Mouse (Mus musculus) stomach, postnatal 0 days (tissue): ENCODE results near the gene Togaram2. TPM values are rescaled to one million over a fixed set of nuclear protein-coding genes. Genes with fewer than 3 reads are reported as not detected.
"Not testable (repeated sequence)": the region's sequence is repeated elsewhere in the genome, so short reads cannot be mapped to it uniquely, and the experiment has no call there.

Experiments
- ATAC-seq: fragments of 200-750 bp; cut with Nextera tagmentation; 2 replicates; pipeline ENCODE4 v1.8.0; 2017; ENCODE audit not compliant: low FRiP score, low TSS enrichment
- DNase-seq: peaks from one replicate; pipeline ENCODE4 v3.0.0-alpha.2; 2016; ENCODE audit warnings: low spot score
- H3K27ac ChIP-seq: fragments of 300-500 bp; sonication (generic); replicated peaks from 2 replicates; pipeline ENCODE4 v1.5.1; 2014; ENCODE audit warnings: mild to moderate bottlenecking, control low read depth
- H3K27me3 ChIP-seq: fragments of 300-500 bp; sonication (generic); 2 replicates; pipeline ENCODE4 v1.6.1; 2014; ENCODE audit warnings: low read length; ENCODE audit not compliant: control insufficient read depth, insufficient read depth
- H3K36me3 ChIP-seq: fragments of 300-500 bp; sonication (generic); 2 replicates; pipeline ENCODE4 v1.6.1; 2014; ENCODE audit warnings: low read length, mixed read lengths; ENCODE audit not compliant: control insufficient read depth, insufficient read depth
- H3K4me1 ChIP-seq: fragments of 300-500 bp; sonication (generic); replicated peaks from 2 replicates; pipeline ENCODE4 v1.6.1; 2014; ENCODE audit warnings: antibody characterized with exemption; ENCODE audit not compliant: control insufficient read depth, insufficient read depth
- H3K4me2 ChIP-seq: fragments of 300-500 bp; sonication (generic); replicated peaks from 2 replicates; pipeline ENCODE4 v1.6.1; 2014; ENCODE audit warnings: low read depth, mild to moderate bottlenecking, control low read depth, moderate library complexity
- H3K4me3 ChIP-seq: fragments of 300-500 bp; sonication (generic); 2 replicates; pipeline ENCODE4 v1.5.1; 2014; ENCODE audit warnings: low read depth, low read length, control low read depth
- H3K9ac ChIP-seq: fragments of 300-500 bp; sonication (generic); 2 replicates; pipeline ENCODE4 v1.6.1; 2014; ENCODE audit warnings: mild to moderate bottlenecking, low read length, control low read depth, mixed read lengths
- H3K9me3 ChIP-seq: fragments of 300-500 bp; sonication (generic); 2 replicates; pipeline ENCODE4 v1.6.1; 2016; ENCODE audit warnings: low read length; ENCODE audit not compliant: control insufficient read depth
- CTCF ChIP-seq: IDR thresholded peaks from 2 replicates; pipeline ENCODE4 v1.5.1; 2016; ENCODE audit warnings: antibody characterized with exemption, low read depth, mild to moderate bottlenecking, moderate library complexity
- EP300 ChIP-seq: optimal IDR thresholded peaks from 2 replicates; pipeline ENCODE3; 2016; ENCODE audit warnings: antibody characterized with exemption
- WGBS: fragments of 180-500 bp; shearing (Covaris S2); extraction: QIAGEN DNeasy Blood & Tissue Kit; methylation state at CpG from one replicate; pipeline ENCODE4 v1.1.7; 2014; 5-methylcytosine and 5-hydroxymethylcytosine counted together
- polyA plus RNA-seq: library from polyadenylated mRNA; unstranded; fragments of >200 nt; fragmentation: Nextera tagmentation; extraction: Ambion mirVana; gene quantifications from 2 replicates; pipeline ENCODE4 v1.2.1, GENCODE M21; 2015

The Togaram2 gene
- polyA plus RNA-seq, 1 experiment from 2014 or later, result 0.55 TPM

DNA sequence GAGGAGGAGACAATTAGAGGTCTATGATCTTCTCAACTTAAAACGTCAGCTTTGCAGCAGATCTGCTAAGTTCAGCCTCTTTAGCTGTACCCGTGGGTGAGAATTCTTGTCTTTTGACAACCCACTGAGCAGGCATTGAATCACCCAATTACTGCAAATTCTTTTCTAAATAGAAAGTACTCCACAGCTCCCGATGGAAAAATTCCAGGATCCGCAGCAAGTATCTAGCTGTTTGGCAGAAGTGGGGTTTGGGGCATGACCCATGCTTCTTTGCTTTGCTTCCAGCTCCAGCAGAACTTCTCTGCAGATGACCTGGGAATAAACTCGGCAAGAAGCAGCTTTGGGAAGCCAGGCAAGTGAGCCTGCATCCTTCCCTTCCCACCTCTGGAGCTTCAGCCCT is 69.9 kb downstream of the Togaram2 start:
- H3K36me3 ChIP-seq, result no peaks in the 10 kb centered on the region
- no peak overlapping the region for H3K4me2 ChIP-seq
- H3K9ac ChIP-seq, result no peak overlapping the region
- H3K27ac ChIP-seq, result peak overlapping the region; percentile 58
- H3K4me1 ChIP-seq, result no peaks in the 10 kb centered on the region
- H3K4me3 ChIP-seq, result no peak overlapping the region
- WGBS, result 24% methylated on average over 5 of the region's 5 CpGs
- ATAC-seq (no peak), DNase-seq (no peak)
- no peaks in the 10 kb centered on the region for H3K9me3 ChIP-seq
- TF ChIP-seq EP300, result no peak
- no peaks in the 10 kb centered on the region for H3K27me3 ChIP-seq

DNA sequence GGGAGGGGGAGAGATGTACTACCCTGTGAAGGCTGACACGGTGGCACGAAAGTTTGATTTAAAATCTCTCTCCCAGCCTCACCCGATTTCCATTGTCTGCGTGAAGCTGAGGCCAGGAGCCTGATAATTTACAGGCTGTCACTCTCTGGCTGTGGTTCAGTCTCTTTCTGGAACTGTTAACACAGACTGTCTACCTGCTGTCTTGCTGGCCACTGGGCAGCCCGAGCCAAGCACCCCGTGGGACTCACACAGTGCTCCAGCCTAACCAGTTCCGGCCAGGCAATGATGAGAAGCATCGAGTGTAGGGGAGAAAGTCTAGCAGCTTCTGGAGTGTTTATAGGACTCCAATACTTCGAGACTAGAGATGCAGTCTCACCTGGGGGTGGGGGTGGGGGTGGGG is 73.1 kb downstream of the Togaram2 start:
- Histone ChIP-seq H3K27me3 (no peaks in the 10 kb centered on the region), H3K4me2 (no peak overlapping the region), H3K9me3 (no peaks in the 10 kb centered on the region), H3K4me1 (no peaks in the 10 kb centered on the region), H3K9ac (no peak overlapping the region), H3K36me3 (no peaks in the 10 kb centered on the region), H3K4me3 (no peak overlapping the region), H3K27ac (no peak overlapping the region)
- ATAC-seq, result no peak
- DNase-seq, result no peak
- TF ChIP-seq CTCF (no peak), EP300 (no peak)
- WGBS, result 54% methylated on average over 9 of the region's 9 CpGs

DNA sequence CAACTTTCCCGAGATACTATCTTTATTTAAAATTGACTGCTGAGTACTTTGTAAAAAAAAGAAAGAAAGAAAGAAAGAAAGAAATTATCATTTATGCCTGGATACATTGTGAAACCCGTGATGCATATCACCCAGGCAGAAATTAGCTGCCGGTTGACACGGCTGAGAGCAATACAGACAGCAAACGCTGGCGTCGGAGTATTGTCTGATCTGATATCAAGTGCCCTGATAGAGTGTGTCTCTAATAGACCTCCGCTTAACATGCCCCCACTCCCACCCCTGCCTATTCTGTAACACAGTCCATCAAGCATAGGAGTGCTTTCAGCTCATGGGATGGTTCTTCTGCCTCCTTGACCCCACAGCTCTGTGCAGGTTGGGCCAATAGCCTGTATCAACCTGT is 74.5 kb downstream of the Togaram2 start:
- no peaks in the 10 kb centered on the region for H3K9me3 ChIP-seq
- ATAC-seq (no peak), DNase-seq (no peak)
- TF ChIP-seq CTCF (no peak), EP300 (no peak)
- H3K27ac ChIP-seq, result no peak overlapping the region
- H3K4me3 ChIP-seq, result no peak overlapping the region
- H3K4me1 ChIP-seq, result no peaks in the 10 kb centered on the region
- 59% methylated on average over 8 of the region's 8 CpGs for WGBS
- no peaks in the 10 kb centered on the region for H3K36me3 ChIP-seq
- no peak overlapping the region for H3K9ac ChIP-seq
- no peak overlapping the region for H3K4me2 ChIP-seq
- no peaks in the 10 kb centered on the region for H3K27me3 ChIP-seq

DNA sequence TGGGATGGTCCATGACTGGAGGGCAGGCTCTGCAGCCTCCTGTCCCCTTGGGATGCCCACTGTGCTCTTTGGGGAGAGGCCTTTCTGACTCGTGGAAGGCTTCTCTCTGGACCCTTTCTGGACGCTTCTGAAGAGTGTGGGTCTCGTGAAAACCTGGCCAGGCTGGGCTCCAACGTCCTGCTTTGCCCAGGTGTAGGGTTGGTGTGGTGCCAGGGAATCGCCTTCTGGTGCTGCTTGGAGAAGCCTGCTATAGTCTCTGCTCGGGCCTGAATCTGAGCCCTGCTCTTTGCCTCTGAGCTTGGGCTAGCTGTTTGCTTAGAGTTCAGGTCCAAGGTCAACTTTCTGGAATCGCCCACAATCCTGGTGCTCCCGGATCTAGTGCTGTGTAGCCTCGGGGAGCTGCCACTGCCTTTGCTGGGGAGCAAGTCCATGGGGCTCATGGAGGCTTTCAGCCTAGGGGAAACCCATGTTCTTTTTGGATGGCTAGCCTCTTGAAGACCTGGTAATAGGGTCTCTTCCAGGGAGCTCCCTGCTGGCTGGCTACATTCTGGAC is 76.6 kb downstream of the Togaram2 start:
- Histone ChIP-seq H3K4me2 (no peak overlapping the region), H3K27me3 (no peaks in the 10 kb centered on the region), H3K9me3 (no peaks in the 10 kb centered on the region), H3K4me3 (no peak overlapping the region), H3K27ac (no peak overlapping the region), H3K9ac (no peak overlapping the region), H3K36me3 (no peaks in the 10 kb centered on the region), H3K4me1 (no peaks in the 10 kb centered on the region)
- 73% methylated on average over 9 of the region's 9 CpGs for WGBS
- DNase-seq, result no peak
- no peak for ATAC-seq
- no peak for TF ChIP-seq EP300
- no peak for TF ChIP-seq CTCF

DNA sequence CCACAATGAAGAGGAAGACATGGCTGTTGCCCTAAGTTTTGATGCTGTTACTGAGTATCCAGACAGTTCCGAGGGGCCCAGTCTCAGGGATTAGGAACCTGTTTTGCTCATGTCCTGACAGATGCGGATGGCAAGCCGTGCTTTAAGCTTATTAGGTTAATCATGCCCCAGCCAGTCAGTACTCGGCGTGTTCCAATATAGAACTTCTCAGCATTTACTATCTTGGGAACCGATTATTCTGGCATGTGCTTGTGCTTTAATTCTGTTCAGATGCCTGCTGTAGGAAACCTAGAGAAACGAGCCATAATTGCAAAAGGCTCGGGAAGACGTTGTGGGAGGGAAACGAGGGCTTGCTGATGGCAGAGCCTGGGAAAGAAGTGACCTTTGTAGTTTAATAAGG is 79.8 kb downstream of the Togaram2 start, which contains the start of gene Pcare:
Gene Pcare, minus strand, starts transcription at position 64 of the 400 bp plus-strand sequence.
- DNase-seq (no peak), ATAC-seq (no peak)
- H3K9ac ChIP-seq, result no peak within 1 kb of the TSS
- WGBS, result 66% methylated on average over 10 of the region's 10 CpGs
- H3K36me3 ChIP-seq, result no peaks in the 10 kb centered on the region
- no peaks in the 10 kb centered on the region for H3K27me3 ChIP-seq
- no peak within 1 kb of the TSS for H3K4me2 ChIP-seq
- H3K9me3 ChIP-seq, result no peaks in the 10 kb centered on the region
- H3K27ac ChIP-seq, result no peak within 1 kb of the TSS
- TF ChIP-seq CTCF (no peak), EP300 (no peak)
- no peak within 1 kb of the TSS for H3K4me3 ChIP-seq
- H3K4me1 ChIP-seq, result no peaks in the 10 kb centered on the region

DNA sequence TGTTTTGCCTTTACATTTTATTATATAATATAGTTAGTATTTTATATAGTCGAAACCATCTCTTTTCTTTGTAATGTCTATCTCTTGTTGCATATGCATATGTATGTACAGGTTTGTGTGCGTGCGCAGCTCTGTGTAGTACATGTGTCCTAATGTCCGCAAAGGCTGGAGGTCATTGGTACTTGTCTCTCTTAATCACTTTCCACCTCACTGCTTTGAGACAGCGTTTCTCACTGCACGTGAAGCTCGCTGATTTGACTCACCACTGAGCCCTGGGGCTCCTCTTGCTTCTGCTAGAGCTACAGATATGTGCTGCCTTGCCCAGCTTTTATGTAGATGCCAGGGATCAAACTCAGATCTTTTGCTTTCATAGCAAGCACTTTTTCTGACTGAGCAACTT is 87.5 kb downstream of the Togaram2 start:
- TF ChIP-seq CTCF, result no peak
- no peak for TF ChIP-seq EP300
- 79% methylated on average over 7 of the region's 7 CpGs for WGBS

DNA sequence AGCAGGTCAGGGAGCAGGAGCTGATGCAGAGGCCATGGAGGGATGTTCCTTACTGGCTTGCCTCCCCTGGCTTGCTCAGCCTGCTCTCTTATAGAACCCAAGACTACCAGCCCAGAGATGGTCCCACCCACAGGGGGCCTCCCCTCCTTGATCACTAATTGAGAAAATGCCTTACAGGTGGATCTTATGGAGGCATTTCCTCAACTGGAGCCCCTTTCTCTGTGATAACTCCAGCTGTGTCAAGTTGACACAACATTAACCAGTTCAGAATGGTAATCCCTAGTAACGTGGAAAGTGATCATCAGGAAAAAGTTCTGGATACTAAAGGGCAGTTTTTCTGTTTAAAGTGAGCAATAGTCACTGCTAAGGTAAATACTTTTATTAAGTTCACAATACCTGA is 95.1 kb downstream of the Togaram2 start, which contains the start of gene Clip4:
Gene Clip4, plus strand, starts transcription at position 301 of the 400 bp plus-strand sequence.
- H3K36me3 ChIP-seq, H3K9ac ChIP-seq, H3K9me3 ChIP-seq, ATAC-seq, H3K27me3 ChIP-seq, H3K4me3 ChIP-seq, H3K4me1 ChIP-seq, DNase-seq, H3K27ac ChIP-seq, H3K4me2 ChIP-seq: not testable (repeated sequence)
- 69% methylated on average over 1 of the region's 1 CpGs for WGBS

More for the DNA sequence above, 87.5 kb downstream of the Togaram2 start:
- H3K4me2 ChIP-seq, result no peak overlapping the region
- H3K4me3 ChIP-seq, result no peak overlapping the region
- H3K9me3 ChIP-seq, result no peaks in the 10 kb centered on the region
- no peaks in the 10 kb centered on the region for H3K27me3 ChIP-seq
- H3K36me3 ChIP-seq, result no peaks in the 10 kb centered on the region
- H3K9ac ChIP-seq, result no peak overlapping the region
- H3K27ac ChIP-seq, result no peak overlapping the region
- ATAC-seq (no peak), DNase-seq (no peak)
- H3K4me1 ChIP-seq, result no peaks in the 10 kb centered on the region
